Mouse (Mus musculus) layer of hippocampus, postnatal 36 days (tissue): Measurements from ENCODE around the gene Mak. TPM values are rescaled to one million over a fixed set of nuclear protein-coding genes. Genes with fewer than 3 reads are reported as not detected.
"Not testable (repeated sequence)": the region's sequence is repeated elsewhere in the genome, so short reads cannot be mapped to it uniquely, and the experiment has no call there.

ENCODE experiments used
- DNase-seq, 2 experiments: peaks; one replicate each; pipeline ENCODE4 v3.0.0; 2022
- total RNA-seq, 2 experiments: library from RNA; stranded (reverse); gene quantifications; 2 replicates each; pipeline ENCODE4 v1.2.3; 2021

Gene Mak
- total RNA-seq, 2 experiments from 2014 or later: 0.52 to 1.0 TPM

DNA sequence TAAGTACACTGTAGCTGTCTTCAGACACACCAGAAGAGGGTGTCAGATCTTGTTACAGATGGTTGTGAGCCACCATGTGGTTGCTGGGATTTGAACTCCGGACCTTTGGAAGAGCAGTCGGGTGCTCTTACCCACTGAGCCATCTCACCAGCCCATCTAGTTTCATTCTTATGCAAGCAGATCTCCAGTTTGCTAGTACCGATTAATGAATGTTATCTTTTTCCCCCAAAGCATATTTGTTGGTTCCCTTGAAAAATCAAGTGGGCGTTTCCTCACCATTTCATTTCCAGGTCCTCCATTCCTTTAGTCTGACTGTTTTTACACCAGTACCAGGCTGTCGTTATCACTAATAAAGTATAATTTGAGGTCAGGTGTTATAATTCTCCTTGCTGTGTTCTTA lies 81.0 kb downstream of the Mak start:
- DNase-seq: not testable (repeated sequence)

DNA sequence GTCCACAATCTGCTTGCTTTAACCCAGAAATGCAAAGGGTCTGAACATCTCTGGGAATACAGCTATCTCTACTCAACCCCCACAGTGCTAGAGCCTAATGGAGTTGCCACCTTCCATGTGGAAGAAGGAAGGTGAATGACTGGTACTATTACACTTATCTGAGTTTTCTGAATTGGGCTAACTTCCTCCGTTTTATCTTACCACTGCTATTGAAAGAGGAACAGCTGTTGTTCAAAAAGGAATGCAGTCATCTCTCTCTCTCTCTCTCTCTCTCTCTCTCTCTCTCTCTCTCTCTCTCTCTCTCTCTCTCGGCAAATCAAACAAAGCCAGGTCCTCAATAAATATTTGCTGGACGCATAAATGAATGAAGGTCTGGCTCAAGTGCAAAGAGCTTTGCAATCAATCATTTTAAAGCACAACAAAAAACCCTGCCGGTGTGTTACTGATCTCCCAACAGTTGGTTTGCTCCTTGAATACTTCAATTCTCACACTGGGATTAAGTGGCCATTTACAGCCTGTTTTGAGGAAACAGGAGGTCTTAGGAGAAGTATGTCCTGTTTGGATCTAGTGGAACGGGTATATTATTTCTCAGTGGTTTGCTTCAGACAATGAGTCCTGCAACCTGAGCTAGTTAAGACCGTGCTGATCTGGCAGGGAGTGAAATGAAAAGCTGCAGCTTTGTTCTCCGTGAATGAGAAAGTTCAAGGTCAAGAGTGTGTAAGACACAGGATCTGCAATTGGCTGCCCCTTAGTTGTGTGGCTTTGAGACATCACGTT lies 84.8 kb downstream of the Mak start:
- no peak for DNase-seq

DNA sequence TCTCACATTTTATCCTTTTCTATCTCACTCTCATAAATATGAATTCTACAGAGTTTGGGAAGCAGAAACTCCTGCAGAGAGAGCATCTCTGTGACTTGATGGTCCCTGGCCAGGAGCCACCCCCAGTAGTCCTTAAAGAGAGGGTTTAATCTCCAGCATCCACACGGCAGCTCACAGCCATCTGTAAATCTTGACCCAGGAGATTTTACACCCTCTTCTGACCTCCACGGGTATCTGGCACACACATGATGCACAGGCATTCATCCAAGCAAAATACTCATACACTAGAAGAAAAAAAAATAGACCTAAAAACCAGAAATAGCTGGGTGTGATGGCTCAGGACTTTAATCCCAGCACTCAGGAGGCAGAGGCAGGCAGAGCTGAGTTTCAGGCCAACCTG lies 91.1 kb downstream of the Mak start:
- DNase-seq: no peak

DNA sequence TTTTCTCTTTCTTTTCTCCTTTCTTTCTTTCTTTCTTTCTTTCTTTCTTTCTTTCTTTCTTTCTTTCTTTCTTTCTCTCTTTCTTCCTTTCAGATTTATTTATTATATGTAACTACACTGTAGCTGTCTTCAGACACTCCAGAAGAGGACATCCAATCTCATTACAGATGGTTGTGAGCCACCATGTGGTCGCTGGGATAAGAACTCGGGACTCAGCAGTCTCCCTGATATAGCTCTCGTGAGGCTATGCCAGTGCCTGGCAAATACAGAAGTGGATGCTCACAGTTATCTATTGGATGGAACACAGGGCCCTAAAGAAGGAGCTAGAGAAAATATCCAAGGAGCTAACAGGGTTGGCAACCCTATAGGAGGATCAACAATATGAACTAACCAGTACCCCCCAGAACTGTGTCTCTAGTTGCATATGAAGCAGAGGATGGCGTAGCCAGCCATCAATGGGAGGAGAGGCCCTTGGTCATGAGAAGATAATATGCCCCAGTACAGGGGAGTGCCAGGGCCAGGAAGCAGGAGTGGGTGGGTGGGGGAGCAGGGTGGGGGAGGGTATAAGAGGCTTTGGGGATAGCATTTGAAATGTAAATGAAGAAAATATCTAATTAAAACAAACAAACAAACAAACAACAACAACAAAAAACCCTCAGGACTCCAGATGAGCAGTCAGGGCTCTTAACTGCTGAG lies 91.8 kb downstream of the Mak start:
- not testable (repeated sequence) for DNase-seq

DNA sequence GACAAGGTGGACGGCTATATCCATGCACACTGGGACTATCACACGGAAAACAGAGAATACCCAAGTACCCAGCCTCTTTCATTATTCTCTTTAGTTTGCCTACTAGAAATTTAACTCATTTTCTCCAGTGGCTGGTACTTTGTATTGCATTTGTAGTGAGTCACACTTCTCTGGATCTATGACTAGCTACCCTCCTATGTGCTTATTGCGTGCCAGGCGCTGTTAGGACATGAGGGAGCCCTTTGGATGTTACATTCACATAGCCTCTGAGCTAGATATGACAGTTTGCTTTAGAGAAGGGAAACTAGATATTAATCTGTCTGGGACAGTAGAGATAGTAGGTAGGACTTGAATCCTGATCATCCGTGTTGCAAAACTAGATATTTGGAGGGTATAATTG lies 93.4 kb downstream of the Mak start:
- no peak for DNase-seq

DNA sequence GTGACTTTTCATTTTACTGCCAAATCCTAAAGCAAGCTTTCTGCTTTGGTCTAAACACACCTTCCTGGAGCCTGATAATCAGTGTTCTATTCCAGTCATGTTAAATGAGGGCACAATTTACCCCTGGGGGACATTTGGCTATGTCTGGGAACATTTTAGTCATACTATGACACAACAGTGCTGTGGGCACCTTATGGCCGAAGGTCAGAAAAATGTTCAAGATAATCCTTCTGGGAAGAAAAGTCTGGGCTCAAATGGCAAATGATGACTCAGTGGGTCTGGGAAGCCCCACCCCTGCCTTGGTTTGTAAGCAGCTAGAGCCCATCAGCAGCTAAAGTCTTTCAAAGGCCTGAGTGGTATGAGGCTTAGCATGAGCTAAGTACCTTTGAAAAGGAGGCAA lies 96.7 kb downstream of the Mak start:
- DNase-seq: no peak

DNA sequence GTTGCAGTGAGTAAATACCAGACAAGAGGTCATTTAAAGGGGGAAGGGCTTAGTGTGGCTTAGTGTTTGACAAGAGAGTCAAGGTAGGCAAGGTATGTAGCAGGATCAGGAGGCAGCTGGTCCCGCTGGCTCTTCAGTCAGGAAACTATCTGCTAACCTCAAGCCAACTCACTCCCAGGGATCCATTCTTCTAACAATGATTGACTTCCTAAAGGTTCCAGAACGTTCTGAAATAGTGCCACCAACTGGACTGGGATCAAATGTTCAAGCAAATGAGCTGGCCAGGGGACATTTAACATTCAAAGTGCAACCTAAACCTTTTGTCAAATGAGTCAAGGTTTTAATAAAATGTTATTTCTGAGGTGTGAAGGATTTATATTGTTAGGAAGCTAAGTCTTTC lies 100.2 kb downstream of the Mak start:
- DNase-seq: no peak

- no peak for DNase-seq
Measured at GRCm38 (mm10) chr13:40978652-40979051, 100.9 kb downstream of the Mak start.

- DNase-seq: peak in 1 of 2 experiments; percentile 12
Measured at GRCm38 (mm10) chr13:40977609-40978008, 101.9 kb downstream of the Mak start.

Other genes with a start within 250 kb of the Mak start
- gene Gcnt2, start 220.0 kb downstream of the Mak start, total RNA-seq: 10 to 100 TPM; 16.7 to 17.7 TPM
- 10 to 100 TPM; 40.7 to 42.7 TPM for gene Pak1ip1, start 78.7 kb downstream of the Mak start, total RNA-seq
- gene Tmem14c, start 63.4 kb downstream of the Mak start, total RNA-seq: 10 to 100 TPM; 62.6 to 63.4 TPM
- not detected for gene Gcm2, start 31.3 kb upstream of the Mak start, total RNA-seq
- not detected for gene Sycp2l, start 34.6 kb upstream of the Mak start, total RNA-seq
- 10 to 100 TPM; 17.4 to 18.0 TPM for gene Elovl2, start 140.7 kb upstream of the Mak start, total RNA-seq
- gene Smim13, start 170.1 kb upstream of the Mak start, total RNA-seq: 100 to 1,000 TPM; 140 to 159 TPM
- gene Gm17364, start 194.3 kb upstream of the Mak start, total RNA-seq: not detected